Mouse (Mus musculus): ENCODE measurements at regions not wholly inside any gene's neighbourhood (a gene's known extent, or its start where the extent isn't known, plus 50 kb on each side); places are given as distances from the start of the nearest gene placed in this dataset.

DNA sequence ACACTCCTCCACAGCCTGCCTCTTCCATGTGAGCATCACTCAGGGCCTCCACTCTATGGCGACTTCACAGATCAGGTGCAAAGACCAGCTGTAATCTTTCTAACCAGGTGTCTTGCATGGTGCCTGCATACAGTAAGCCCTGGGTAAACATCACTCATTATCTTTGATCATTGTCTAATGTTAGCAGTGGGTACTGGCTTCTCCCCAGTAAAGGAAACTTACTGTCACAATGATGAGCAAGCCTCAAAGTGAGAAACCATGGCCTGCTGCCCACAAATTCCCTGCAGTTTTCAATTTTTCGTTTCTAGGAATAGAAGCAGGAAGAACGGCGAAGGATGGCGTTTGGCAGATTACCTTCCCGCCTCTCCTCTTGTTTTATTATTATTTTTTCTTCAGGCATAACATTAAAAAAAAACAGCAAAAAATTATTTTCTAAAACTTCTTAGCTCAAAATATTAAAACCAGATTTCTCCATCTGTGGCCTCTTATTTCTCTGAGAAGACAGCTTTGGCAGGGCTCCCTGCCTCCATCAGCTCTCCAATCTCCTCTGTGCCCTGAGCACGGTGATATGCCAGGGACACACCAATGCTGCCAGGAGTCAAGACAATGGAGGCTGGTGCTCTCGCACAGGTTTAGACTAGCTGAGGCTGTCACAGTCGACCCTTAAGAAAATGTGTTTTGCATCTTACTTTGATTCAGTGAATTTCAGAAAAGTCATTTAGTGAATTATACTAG lies 169.2 kb upstream of the Cxcl12 start:
- no peak for DNase-seq (ENCODE audit: inconsistent age in 2 of 2, low spot score in 1 of 2)

GRCm38 (mm10) chr6:116999940-117000339 lies 168.4 kb upstream of the Cxcl12 start:
- DNase-seq (ENCODE audit: inconsistent age in 2 of 2, low spot score in 1 of 2), result no peak

DNA sequence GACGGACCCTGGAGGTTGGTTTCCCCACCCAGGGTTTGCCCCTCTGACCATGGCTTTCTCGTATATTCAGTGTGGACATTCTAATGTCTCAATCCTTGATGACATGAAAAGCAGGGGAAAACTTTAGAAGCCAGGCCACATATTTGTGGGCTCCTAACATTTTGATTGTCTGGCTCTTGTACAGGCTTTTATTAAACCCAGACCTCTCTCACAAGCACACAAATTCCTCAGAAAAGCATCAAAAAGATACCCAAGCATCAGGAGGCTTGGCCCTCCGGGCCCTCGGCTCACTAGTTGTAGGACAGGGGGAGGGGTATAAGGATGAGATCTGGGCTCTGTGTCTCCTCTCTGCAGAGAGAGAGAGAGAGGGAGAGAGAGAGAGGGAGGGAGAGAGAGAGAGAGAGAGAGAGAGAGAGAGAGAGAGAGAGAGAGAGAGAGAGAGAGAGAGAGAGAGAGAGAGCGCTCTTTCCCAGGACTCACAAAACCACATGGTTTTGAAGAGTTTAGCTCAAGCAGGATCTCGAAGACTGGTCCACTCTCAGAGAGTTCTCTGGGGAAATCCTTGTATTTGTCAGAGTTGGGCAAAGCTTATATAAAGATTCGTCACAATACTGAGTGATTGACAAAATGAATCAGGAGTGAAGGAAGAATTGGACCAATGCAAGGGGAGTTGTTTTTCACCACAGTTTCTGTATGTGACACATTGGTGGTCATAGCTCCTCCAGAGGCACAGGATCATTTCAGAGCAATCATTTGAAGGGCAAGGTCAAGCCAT lies 167.2 kb upstream of the Cxcl12 start:
- no peak for DNase-seq (ENCODE audit: inconsistent age in 2 of 2, low spot score in 1 of 2)

DNA sequence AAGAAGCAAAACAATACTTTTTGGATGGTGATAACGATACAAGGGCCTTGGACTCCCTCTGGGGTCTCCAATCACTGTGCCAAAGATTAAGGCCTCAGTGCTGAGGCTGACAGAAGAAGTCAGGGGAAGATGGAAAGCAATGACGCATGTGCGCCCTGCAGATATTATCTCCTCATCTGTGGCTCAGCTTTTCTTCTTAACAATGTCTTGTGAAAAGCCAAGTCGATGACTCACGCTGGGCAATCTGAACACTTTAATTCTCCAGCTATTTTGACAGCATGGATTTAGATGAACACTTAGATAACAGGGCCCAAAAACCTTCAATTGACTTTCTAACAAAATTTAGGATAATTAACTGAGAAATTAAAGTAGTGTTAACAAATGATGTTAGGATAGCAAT lies 155.7 kb upstream of the Cxcl12 start:
- no peak for DNase-seq (ENCODE audit: inconsistent age in 2 of 2, low spot score in 1 of 2)

DNA sequence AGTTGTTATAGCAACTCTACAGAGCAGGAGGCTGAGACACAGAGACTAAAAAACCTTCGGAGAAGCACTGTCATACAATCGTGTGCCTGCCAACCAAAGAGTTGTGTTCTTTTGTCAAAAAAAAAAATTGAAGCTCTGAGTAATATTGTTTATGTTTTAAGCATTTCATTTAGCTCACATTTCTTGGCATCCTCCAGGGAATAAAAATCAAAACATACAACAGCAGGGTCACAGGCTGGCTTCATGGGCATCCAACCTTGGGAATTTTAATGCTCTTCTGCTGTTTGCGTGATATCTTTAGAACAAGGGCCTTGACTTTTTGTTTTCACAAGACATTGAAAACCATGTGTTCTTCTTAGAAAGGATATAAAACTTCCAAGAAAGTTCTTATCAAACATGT lies 152.9 kb upstream of the Cxcl12 start:
- peak in 1 of 2 experiments; percentile 66 for DNase-seq (ENCODE audit: inconsistent age in 2 of 2, low spot score in 1 of 2)

DNA sequence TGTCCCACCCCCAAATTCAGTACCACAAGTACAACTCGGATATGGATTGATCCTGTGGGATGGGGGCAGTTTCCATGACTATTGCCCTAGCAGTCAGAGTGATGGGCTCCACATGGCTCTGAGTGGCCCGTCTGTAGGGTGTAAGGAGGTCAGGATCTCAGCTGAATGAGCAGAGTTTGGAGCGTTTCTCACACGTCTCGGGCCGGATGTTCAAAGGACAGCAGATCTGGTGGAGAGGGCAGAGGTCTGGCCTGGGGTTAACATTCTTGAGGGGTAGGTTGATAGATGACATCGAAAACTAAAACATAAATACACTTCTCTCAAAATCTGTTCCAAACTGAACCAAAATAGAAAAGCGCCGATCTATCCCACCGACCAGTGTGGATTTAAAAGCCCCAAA lies 146.5 kb upstream of the Cxcl12 start:
- no peak for DNase-seq (ENCODE audit: inconsistent age in 2 of 2, low spot score in 1 of 2)

DNA sequence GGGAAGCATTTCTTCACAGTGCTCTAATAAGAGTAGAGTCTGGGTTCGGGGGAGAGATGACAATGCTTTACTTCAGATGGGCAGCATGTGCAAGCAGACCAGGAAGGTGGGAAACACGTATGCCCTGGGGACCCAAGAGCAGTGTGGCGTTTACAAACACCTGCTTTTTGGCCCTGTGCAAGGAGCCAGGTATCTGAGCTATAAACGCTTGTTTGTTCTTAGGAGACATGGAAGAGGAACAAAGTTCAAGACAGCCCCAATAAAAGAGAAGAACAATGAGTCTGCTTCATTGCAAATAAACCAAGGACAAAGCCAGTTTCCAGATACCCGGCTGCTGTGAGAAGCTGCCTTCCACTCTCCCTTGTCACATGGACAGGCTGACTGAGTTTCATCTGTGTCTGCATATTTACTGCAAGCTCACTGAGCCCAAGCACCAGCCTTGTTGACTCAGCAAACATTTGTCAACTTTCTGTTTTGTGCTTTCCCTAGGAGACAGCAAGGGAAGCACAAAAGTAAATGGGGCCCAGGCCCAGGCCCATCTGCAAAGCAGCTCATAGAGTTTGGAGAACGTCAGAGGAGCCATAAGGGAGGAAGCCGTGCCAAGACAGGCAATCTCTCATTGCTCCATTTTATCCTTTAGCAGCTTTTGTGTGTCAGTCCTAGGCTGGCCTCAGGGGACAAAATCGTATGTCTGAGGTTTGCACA lies 136.1 kb upstream of the Cxcl12 start:
- no peak for DNase-seq (ENCODE audit: inconsistent age in 2 of 2, low spot score in 1 of 2)

- DNase-seq (ENCODE audit: inconsistent age in 2 of 2, low spot score in 1 of 2), result no peak
Measured at GRCm38 (mm10) chr6:117043744-117044143, 124.6 kb upstream of the Cxcl12 start.

GRCm38 (mm10) chr6:117049459-117050010 lies 118.8 kb upstream of the Cxcl12 start:
- no peak for DNase-seq (ENCODE audit: inconsistent age in 2 of 2, low spot score in 1 of 2)

- peak; percentile 6 to 37 for DNase-seq (ENCODE audit: inconsistent age in 2 of 2, low spot score in 1 of 2)
Measured at GRCm38 (mm10) chr6:117060688-117061087, 107.6 kb upstream of the Cxcl12 start.

GRCm38 (mm10) chr6:117067541-117068305 lies 100.6 kb upstream of the Cxcl12 start:
- DNase-seq (ENCODE audit: inconsistent age in 2 of 2, low spot score in 1 of 2), result no peak

- DNase-seq (ENCODE audit: inconsistent age in 2 of 2, low spot score in 1 of 2), result peak in 1 of 2 experiments; percentile 30
Measured at GRCm38 (mm10) chr6:117071311-117071710, 97.0 kb upstream of the Cxcl12 start.

DNA sequence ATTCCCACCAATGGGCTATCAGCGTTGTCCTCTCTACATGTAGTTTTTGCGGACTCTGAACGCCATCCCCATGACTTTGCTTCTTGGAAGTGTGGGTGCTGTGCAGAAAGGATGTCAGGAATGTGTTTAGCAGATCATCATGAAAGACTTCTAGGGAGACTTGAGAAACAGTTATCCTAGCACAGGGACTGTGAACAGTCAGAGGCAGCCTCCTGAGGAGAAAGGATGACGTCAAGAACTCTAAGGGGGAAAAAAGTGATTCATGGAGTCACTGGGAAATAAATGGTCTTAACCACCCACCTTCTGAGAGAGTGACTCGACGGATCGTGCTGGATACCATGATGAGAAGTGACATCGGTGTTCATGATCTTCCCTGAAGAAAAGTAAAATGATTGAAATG lies 96.5 kb upstream of the Cxcl12 start:
- DNase-seq (ENCODE audit: inconsistent age in 2 of 2, low spot score in 1 of 2), result no peak

GRCm38 (mm10) chr6:117079500-117079899 lies 88.8 kb upstream of the Cxcl12 start:
- DNase-seq (ENCODE audit: inconsistent age in 2 of 2, low spot score in 1 of 2), result no peak

DNA sequence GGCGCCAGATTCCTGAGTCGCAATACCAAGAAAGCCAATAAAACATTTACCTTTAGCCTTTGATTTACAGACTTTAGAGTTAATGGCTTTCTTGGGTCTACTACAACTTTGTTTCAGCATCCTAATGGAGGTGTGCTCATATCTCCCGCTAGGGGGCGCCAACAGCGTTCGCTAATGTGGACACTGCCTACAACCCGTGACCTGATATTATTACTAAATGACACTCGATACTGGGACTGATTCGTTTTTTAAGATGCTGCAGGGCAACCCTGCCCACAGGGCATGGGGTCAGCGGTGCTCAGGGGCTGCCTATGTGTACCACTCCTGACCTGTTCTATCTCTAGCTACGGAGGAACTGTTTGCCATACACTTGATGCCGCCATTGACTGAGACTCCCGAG lies 87.4 kb upstream of the Cxcl12 start:
- DNase-seq (ENCODE audit: inconsistent age in 2 of 2, low spot score in 1 of 2), result peak in 1 of 2 experiments; percentile 30

DNA sequence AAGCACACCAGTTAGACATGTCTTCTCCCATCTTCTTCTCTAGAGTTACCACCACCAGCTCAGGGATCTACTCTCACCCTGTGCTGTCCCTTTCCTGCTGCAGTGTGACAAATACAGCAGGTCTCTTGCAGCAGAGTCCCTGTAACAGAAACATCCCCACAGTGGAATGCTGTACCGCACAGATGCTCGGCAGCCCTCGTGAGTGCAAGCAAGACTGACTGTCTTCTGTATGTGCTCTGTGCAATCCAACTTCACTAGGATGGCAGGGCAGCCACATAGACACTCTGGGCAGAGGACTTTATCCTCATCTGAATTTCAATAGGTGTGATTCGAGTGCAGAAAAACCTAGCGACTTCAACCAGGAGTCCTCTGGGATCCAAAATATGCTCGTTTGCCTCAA lies 84.1 kb upstream of the Cxcl12 start:
- no peak for DNase-seq (ENCODE audit: inconsistent age in 2 of 2, low spot score in 1 of 2)

GRCm38 (mm10) chr6:117084833-117085500 lies 83.4 kb upstream of the Cxcl12 start:
- DNase-seq (ENCODE audit: inconsistent age in 2 of 2, low spot score in 1 of 2), result no peak

DNA sequence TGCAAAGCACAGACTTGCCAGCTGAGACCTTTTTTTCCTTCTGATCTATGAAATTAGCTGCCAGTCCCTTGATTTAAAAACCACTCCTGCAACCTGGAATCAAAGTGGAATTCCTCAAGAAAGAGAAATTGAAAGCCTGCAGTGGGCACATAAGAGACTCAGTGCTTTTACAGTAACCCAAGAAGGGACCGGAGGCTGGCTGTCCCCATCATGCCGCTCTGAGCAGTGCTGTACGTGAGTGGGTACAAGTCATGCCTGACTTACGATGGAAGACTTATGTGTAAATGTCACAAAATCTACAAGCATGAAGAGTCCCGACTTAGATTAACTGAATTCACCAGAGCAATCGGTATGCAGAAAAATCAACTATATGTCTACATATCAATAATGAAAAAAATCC lies 73.6 kb upstream of the Cxcl12 start:
- no peak for DNase-seq (ENCODE audit: inconsistent age in 2 of 2, low spot score in 1 of 2)

- no peak for DNase-seq (ENCODE audit: inconsistent age in 2 of 2, low spot score in 1 of 2)
Measured at GRCm38 (mm10) chr6:117099871-117100270, 68.5 kb upstream of the Cxcl12 start.

DNA sequence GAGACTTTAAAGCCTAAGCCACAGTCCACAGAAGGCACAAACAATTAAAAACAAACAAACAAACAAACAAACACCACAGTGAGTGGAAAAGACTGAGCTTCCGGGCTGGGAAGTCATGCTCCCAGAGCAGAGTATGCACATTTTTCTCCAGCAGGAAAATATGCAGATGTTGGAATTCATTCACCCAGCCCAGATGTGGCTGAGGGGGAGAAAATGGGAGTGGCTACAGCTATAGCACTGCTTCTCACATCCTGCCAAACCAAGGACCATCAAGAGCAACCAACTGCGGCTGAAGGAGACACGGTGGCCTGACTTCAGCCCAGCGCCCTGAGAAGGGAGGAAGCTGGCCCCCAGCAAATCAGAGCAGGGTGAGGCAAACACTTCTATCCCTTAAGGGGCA lies 65.6 kb upstream of the Cxcl12 start:
- no peak for DNase-seq (ENCODE audit: inconsistent age in 2 of 2, low spot score in 1 of 2)

Measured in adrenal gland, adult (tissue).